ENCODE assay signal across 21 mouse cellular contexts in the genomic region with DNA sequence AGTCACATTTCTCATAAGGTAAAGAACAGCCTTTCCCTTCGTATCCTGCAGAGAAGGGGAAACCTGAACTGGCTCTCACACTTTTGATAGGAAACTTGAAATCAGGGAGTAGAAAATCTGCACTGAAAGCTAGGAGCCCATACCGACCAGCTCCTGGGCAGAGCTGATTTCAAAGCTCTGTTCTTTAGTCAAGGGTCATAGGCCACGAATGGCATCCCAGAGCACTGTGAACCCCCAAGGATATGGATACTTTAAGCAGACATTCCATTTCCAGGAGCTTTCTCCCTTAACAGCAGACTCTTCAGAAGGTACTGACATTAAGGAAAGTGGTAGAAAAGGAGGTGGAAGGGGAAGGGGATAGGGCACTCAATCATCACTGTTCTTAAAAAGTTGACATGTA.
A peak's percentile ranks its signal among the peaks of the same experiment; 100 is the strongest.
DNase-seq lines count a peak whose midpoint lies in the region; ATAC-seq lines count a peak whose summit lies in the region.
"Had no signal": no experiment of that assay in that cellular context is flagged by ENCODE, and none has a peak within 500 bp of the region (broad histone marks: within the 10 kb centered on the region; RNA-seq: fewer than 3 reads in every experiment).

No protein-coding gene starts in this region.

- no peak for ATAC-seq in heart, embryonic 13.5 days (ENCODE audit: extremely low read depth, insufficient number of reproducible peaks, low FRiP score, low TSS enrichment)
- no peak for ATAC-seq in limb, embryonic 12.5 days (ENCODE audit: insufficient number of reproducible peaks, insufficient read depth, low FRiP score, low TSS enrichment, low read depth)
- ATAC-seq: activated CD4-positive, CD25-positive, alpha-beta regulatory T cell, adult 4 months; forebrain, embryonic 15.5 days; intestine, embryonic 16.5 days had no signal

- H3K27ac ChIP-seq in heart, embryonic 13.5 days (replicated peaks), result 0 out of 2 replicates have a peak overlapping the region, but pooled peaks have one; percentile 3
- H3K27ac ChIP-seq in limb, embryonic 12.5 days, result peak overlapping the region; percentile 37; the same call in 1 of the 2 replicates
- H3K27ac ChIP-seq: embryonic facial prominence, embryonic 15.5 days; forebrain, embryonic 15.5 days; heart, embryonic 15.5 days; hindbrain, embryonic 15.5 days had no signal

- 40% methylated on average over 3 of the region's 3 CpGs for WGBS in heart, embryonic 13.5 days
- WGBS in limb, embryonic 12.5 days, result 11% methylated on average over 3 of the region's 3 CpGs

- H3K4me2 ChIP-seq in heart, embryonic 13.5 days, result no peak overlapping the region
- H3K4me2 ChIP-seq in limb, embryonic 12.5 days, result no peak overlapping the region
- H3K4me2 ChIP-seq: embryonic facial prominence, embryonic 15.5 days; forebrain, embryonic 15.5 days; heart, embryonic 15.5 days; hindbrain, embryonic 15.5 days had no signal

- peaks cover 30% of the 10 kb centered on the region for H3K4me1 ChIP-seq in heart, embryonic 13.5 days
- H3K4me1 ChIP-seq in limb, embryonic 12.5 days (replicated peaks), result peaks cover 59% of the 10 kb centered on the region
- H3K4me1 ChIP-seq: hindbrain, embryonic 15.5 days had no signal

- no peak overlapping the region for H3K9ac ChIP-seq in heart, embryonic 13.5 days
- H3K9ac ChIP-seq in limb, embryonic 12.5 days (replicated peaks), result no peak overlapping the region
- H3K9ac ChIP-seq: embryonic facial prominence, embryonic 15.5 days; forebrain, embryonic 15.5 days; heart, embryonic 15.5 days; hindbrain, embryonic 15.5 days had no signal

- DNase-seq in heart, adult 18-20 months, result no peak
- peak; percentile 74 for DNase-seq in embryo, embryonic 10 days (ENCODE audit: low spot score)
- peak; percentile 35 for DNase-seq in embryo, embryonic 9.5 days (ENCODE audit: extremely low spot score)
- no peak for DNase-seq in spleen, adult 18-20 months
- no peak for DNase-seq in T-cell, adult 2 months (ENCODE audit: low spot score)
- DNase-seq: adrenal gland, adult 2 months; adrenal gland, postnatal 25 days; cerebellum, adult 18-20 months; cerebellum, adult 9-11 months; cerebellum, postnatal 36 days; gastrocnemius, postnatal 14 days; heart, postnatal 14 days had no signal

- no peaks in the 10 kb centered on the region for H3K27me3 ChIP-seq in heart, embryonic 13.5 days (replicated peaks)
- no peaks in the 10 kb centered on the region for H3K27me3 ChIP-seq in limb, embryonic 12.5 days
- H3K27me3 ChIP-seq: embryonic facial prominence, embryonic 15.5 days; heart, embryonic 15.5 days; hindbrain, embryonic 15.5 days had no signal

- H3K4me3 ChIP-seq in heart, embryonic 13.5 days, result no peak overlapping the region
- no peak overlapping the region for H3K4me3 ChIP-seq in limb, embryonic 12.5 days (replicated peaks)
- H3K4me3 ChIP-seq: embryonic facial prominence, embryonic 15.5 days; erythroblast, embryonic 14.5 days; forebrain, embryonic 15.5 days; heart, embryonic 15.5 days; hindbrain, embryonic 15.5 days had no signal

- H3K9me3 ChIP-seq in heart, embryonic 13.5 days, result no peaks in the 10 kb centered on the region
- no peaks in the 10 kb centered on the region for H3K9me3 ChIP-seq in limb, embryonic 12.5 days
- H3K9me3 ChIP-seq: embryonic facial prominence, embryonic 15.5 days; forebrain, embryonic 15.5 days; heart, embryonic 15.5 days; hindbrain, embryonic 15.5 days had no signal

- H3K36me3 ChIP-seq in heart, embryonic 13.5 days, result no peaks in the 10 kb centered on the region
- H3K36me3 ChIP-seq in limb, embryonic 12.5 days, result no peaks in the 10 kb centered on the region
- H3K36me3 ChIP-seq: embryonic facial prominence, embryonic 15.5 days; forebrain, embryonic 15.5 days; heart, embryonic 15.5 days; hindbrain, embryonic 15.5 days had no signal

Comparison
In these comparisons a context has a peak if more than half of its experiments do, and no peak if none do; other contexts are left out.
1. DNase-seq: peak in embryo, embryonic 10 days (single experiment) and embryo, embryonic 9.5 days (single experiment); none in heart, adult 18-20 months (0 of 2), spleen, adult 18-20 months (0 of 2) and T-cell, adult 2 months (single experiment).